Comparison of ENCODE assay signal across 8 mouse cellular contexts in the genomic region with DNA sequence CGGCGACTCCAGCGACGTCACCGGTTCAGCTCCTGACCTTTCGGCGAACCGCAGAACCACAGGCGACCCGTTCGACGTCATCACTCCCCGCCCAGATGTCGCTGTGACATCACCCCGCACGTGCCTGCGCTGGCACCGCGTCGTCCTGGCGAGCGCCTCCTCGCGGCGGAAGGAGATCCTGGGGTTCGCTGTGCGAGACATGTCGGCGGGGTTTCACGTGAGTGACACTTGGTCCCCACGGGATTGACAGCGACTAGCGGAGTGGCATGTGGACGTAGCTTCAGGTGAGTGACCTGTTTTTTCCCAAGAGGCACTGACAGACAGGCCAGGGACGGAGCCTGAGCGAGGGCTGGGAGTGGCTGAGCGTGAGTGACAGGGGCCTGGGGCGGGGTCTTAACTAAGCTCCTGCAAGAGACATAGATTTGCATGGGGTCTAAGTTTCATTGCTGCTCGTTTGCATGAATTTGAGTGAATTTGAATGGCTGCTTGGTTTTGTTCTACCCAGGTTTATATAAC.
DNase-seq lines count a peak whose midpoint lies in the region; ATAC-seq and TF ChIP-seq lines count a peak whose summit lies in the region.

No protein-coding gene starts in this region.

- peaks cover 32% of the 10 kb centered on the region for H3K36me3 ChIP-seq in C2C12 (ENCODE audit: control insufficient read depth, insufficient read depth)
- peaks cover 44% of the 10 kb centered on the region for H3K36me3 ChIP-seq in erythroblast, embryonic 14.5 days (ENCODE audit: control insufficient read depth)
- peaks cover 39% of the 10 kb centered on the region for H3K36me3 ChIP-seq in heart, embryonic 12.5 days
- peaks cover 23% of the 10 kb centered on the region; the same call in 1 of the 2 replicates for H3K36me3 ChIP-seq in kidney, postnatal 0 days (ENCODE audit: insufficient read depth, low read length)
- H3K36me3 ChIP-seq in liver, embryonic 11.5 days (ENCODE audit: control insufficient read depth, insufficient read depth, low read length), result peaks cover 36% of the 10 kb centered on the region
- H3K36me3 ChIP-seq in stomach, embryonic 16.5 days (ENCODE audit: control insufficient read depth, insufficient read depth, low read length), result peaks cover 33% of the 10 kb centered on the region

- peak; percentile 99 for TF ChIP-seq CTCF in C2C12 (IDR thresholded peaks at IDR 0.05; ENCODE audit: control insufficient read depth, insufficient read depth, insufficient read length)
- TF ChIP-seq CTCF in bone marrow macrophage, adult 2 months (IDR thresholded peaks at IDR 0.05; ENCODE audit: low read depth, low read length), result peak; percentile 64
- peak; percentile 85 for TF ChIP-seq CTCF in kidney, postnatal 0 days (IDR thresholded peaks at IDR 0.05; ENCODE audit: low read depth)

- H3K9ac ChIP-seq in heart, embryonic 12.5 days, result peak overlapping the region; percentile 72
- peak overlapping the region; percentile 54; the same call in 1 of the 2 replicates for H3K9ac ChIP-seq in kidney, postnatal 0 days (ENCODE audit: low read depth, low read length)
- H3K9ac ChIP-seq in liver, embryonic 11.5 days (ENCODE audit: low read depth, low read length), result peak overlapping the region; percentile 57
- H3K9ac ChIP-seq in stomach, embryonic 16.5 days (ENCODE audit: low read length), result peak overlapping the region; percentile 72

- H3K79me3 ChIP-seq in C2C12 (ENCODE audit: low read depth), result peaks cover 19% of the 10 kb centered on the region

- peak overlapping the region; percentile 68 for H3K4me3 ChIP-seq in C2C12 (ENCODE audit: insufficient read depth, poor library complexity, severe bottlenecking)
- peak overlapping the region; percentile 85 for H3K4me3 ChIP-seq in bone marrow macrophage, adult 2 months (ENCODE audit: insufficient read depth, low read length)
- peak overlapping the region; percentile 72 for H3K4me3 ChIP-seq in erythroblast, embryonic 14.5 days (replicated peaks)
- peak overlapping the region; percentile 69 for H3K4me3 ChIP-seq in heart, embryonic 12.5 days
- peak overlapping the region; percentile 64 for H3K4me3 ChIP-seq in kidney, postnatal 0 days (replicated peaks; ENCODE audit: low read depth, low read length)
- H3K4me3 ChIP-seq in liver, embryonic 11.5 days (ENCODE audit: low read depth, low read length), result peak overlapping the region; percentile 57
- peak overlapping the region; percentile 70 for H3K4me3 ChIP-seq in stomach, embryonic 16.5 days (replicated peaks; ENCODE audit: low read length)

- WGBS in heart, embryonic 12.5 days, result 19% methylated on average over 39 of the region's 39 CpGs
- WGBS in kidney, postnatal 0 days, result 13% methylated on average over 39 of the region's 39 CpGs
- 14% methylated on average over 39 of the region's 39 CpGs for WGBS in liver, embryonic 11.5 days
- WGBS in stomach, embryonic 16.5 days, result 13% methylated on average over 39 of the region's 39 CpGs

- peak overlapping the region; percentile 68 for H3K4me2 ChIP-seq in heart, embryonic 12.5 days
- peak overlapping the region; percentile 53 for H3K4me2 ChIP-seq in kidney, postnatal 0 days (ENCODE audit: low read length)
- H3K4me2 ChIP-seq in liver, embryonic 11.5 days, result peak overlapping the region; percentile 67
- peak overlapping the region; percentile 64 for H3K4me2 ChIP-seq in stomach, embryonic 16.5 days (ENCODE audit: low read depth, low read length)

- peak overlapping the region; percentile 87 for H3ac ChIP-seq in C2C12 (ENCODE audit: control insufficient read depth, insufficient read length, low read depth)

- H3K79me2 ChIP-seq in C2C12 (ENCODE audit: control insufficient read depth, insufficient read depth), result peaks cover 51% of the 10 kb centered on the region

- DNase-seq in kidney, postnatal 0 days (ENCODE audit: low spot score), result peak; percentile 92
- DNase-seq in liver, embryonic 11.5 days (ENCODE audit: low spot score), result peak; percentile 88
- DNase-seq in naive thymus-derived CD4-positive, alpha-beta T cell, adult 2 months (ENCODE audit: low read depth), result peak; percentile 98

- H3K27ac ChIP-seq in bone marrow macrophage, adult 2 months (ENCODE audit: insufficient read depth, low read depth, low read length), result peak overlapping the region; percentile 81
- peak overlapping the region; percentile 74 for H3K27ac ChIP-seq in heart, embryonic 12.5 days (ENCODE audit: poor library complexity, severe bottlenecking)
- H3K27ac ChIP-seq in kidney, postnatal 0 days, result peak overlapping the region; percentile 93
- H3K27ac ChIP-seq in liver, embryonic 11.5 days (ENCODE audit: low read depth, low read length), result peak overlapping the region; percentile 68
- peak overlapping the region; percentile 88 for H3K27ac ChIP-seq in stomach, embryonic 16.5 days (ENCODE audit: low read length)

- no peaks in the 10 kb centered on the region for H3K4me1 ChIP-seq in bone marrow macrophage, adult 2 months (ENCODE audit: control insufficient read depth, insufficient read depth, low read length)
- H3K4me1 ChIP-seq in erythroblast, embryonic 14.5 days (ENCODE audit: control insufficient read depth), result peaks cover 31% of the 10 kb centered on the region
- peaks cover 7% of the 10 kb centered on the region; the same call in 1 of the 2 replicates for H3K4me1 ChIP-seq in heart, embryonic 12.5 days (replicated peaks)
- H3K4me1 ChIP-seq in kidney, postnatal 0 days (replicated peaks; ENCODE audit: insufficient read depth, low read length), result no peaks in the 10 kb centered on the region
- no peaks in the 10 kb centered on the region for H3K4me1 ChIP-seq in liver, embryonic 11.5 days (replicated peaks; ENCODE audit: control insufficient read depth, insufficient read depth, low read length)
- H3K4me1 ChIP-seq in stomach, embryonic 16.5 days (ENCODE audit: control insufficient read depth, insufficient read depth, low read length), result 0 out of 2 replicates have a peak, but pooled peaks cover 3% of the 10 kb centered on the region

- peak; percentile 85 for ATAC-seq in heart, embryonic 12.5 days (ENCODE audit: insufficient number of reproducible peaks, low FRiP score)
- peak; percentile 84 for ATAC-seq in kidney, postnatal 0 days (replicated peaks; ENCODE audit: low FRiP score, low read depth)
- ATAC-seq in liver, embryonic 11.5 days (replicated peaks; ENCODE audit: low FRiP score), result peak; percentile 79
- ATAC-seq in stomach, embryonic 16.5 days (ENCODE audit: insufficient read depth, low FRiP score), result peak; percentile 82

- TF ChIP-seq POLR2A in bone marrow macrophage, adult 2 months (IDR thresholded peaks at IDR 0.05; ENCODE audit: borderline replicate concordance, low read depth, low read length), result no peak

- peaks cover 48% of the 10 kb centered on the region for H3K9me3 ChIP-seq in erythroblast, embryonic 14.5 days (ENCODE audit: control insufficient read depth, low read length)
- peaks cover 34% of the 10 kb centered on the region for H3K9me3 ChIP-seq in heart, embryonic 12.5 days (replicated peaks)
- H3K9me3 ChIP-seq in kidney, postnatal 0 days (replicated peaks; ENCODE audit: low read length), result no peaks in the 10 kb centered on the region
- H3K9me3 ChIP-seq in liver, embryonic 11.5 days (ENCODE audit: control insufficient read depth, low read length), result peaks cover 23% of the 10 kb centered on the region
- peaks cover 11% of the 10 kb centered on the region; the same call in 1 of the 2 replicates for H3K9me3 ChIP-seq in stomach, embryonic 16.5 days (replicated peaks; ENCODE audit: control insufficient read depth, low read length)

- no peaks in the 10 kb centered on the region for H3K27me3 ChIP-seq in C2C12 (ENCODE audit: control insufficient read depth, insufficient read depth, insufficient read length)
- no peaks in the 10 kb centered on the region; the same call in 1 of the 2 replicates for H3K27me3 ChIP-seq in erythroblast, embryonic 14.5 days (ENCODE audit: control insufficient read depth)
- H3K27me3 ChIP-seq in heart, embryonic 12.5 days (replicated peaks), result no peaks in the 10 kb centered on the region
- H3K27me3 ChIP-seq in kidney, postnatal 0 days (ENCODE audit: insufficient read depth, low read length), result no peaks in the 10 kb centered on the region
- H3K27me3 ChIP-seq in liver, embryonic 11.5 days (replicated peaks; ENCODE audit: control insufficient read depth, insufficient read depth, low read length), result no peaks in the 10 kb centered on the region
- H3K27me3 ChIP-seq in stomach, embryonic 16.5 days (ENCODE audit: control insufficient read depth, insufficient read depth, low read length), result no peaks in the 10 kb centered on the region

TF ChIP-seq in C2C12, 6 proteins besides CTCF, POLR2A, EP300 and RAD21:
- TF ChIP-seq MAX (IDR thresholded peaks at IDR 0.05) (peak; percentile 99), USF1 (IDR thresholded peaks at IDR 0.05; ENCODE audit: low read depth) (peak; percentile 84), MYOD1 (IDR thresholded peaks at IDR 0.05; ENCODE audit: control insufficient read depth, insufficient read length, low read depth) (no peak)

Comparison
In these comparisons a context has a peak if more than half of its experiments do, and no peak if none do; other contexts are left out.
1. Peak in every context shown above with its lines: DNase-seq, ATAC-seq, H3K4me3 ChIP-seq and H3K27ac ChIP-seq.